Mouse (Mus musculus) monocyte, adult 5-6 weeks (primary cell): ENCODE measurements around the gene Txlnb. TPM values are rescaled to one million over a fixed set of nuclear protein-coding genes. Genes with fewer than 3 reads are reported as not detected.
A peak's percentile ranks its signal among the peaks of the same experiment; 100 is the strongest.
"Not testable (repeated sequence)": the region's sequence is repeated elsewhere in the genome, so short reads cannot be mapped to it uniquely, and the experiment has no call there.

Source experiments
- ATAC-seq: fragments of 153-309, 156-312 bp; replicated peaks from 2 replicates; pipeline ENCODE4 v1.8.0; 2017; ENCODE audit warnings: mild to moderate bottlenecking; ENCODE audit not compliant: low TSS enrichment, insufficient number of reproducible peaks, severe bottlenecking, poor library complexity, low FRiP score
- total RNA-seq: library from RNA; stranded (forward); fragments of 200-1000, 200-491, 200-594 nt; gene quantifications from 3 replicates; pipeline ENCODE4 v1.2.3, GENCODE M21; 2017

Txlnb gene
- 0.75 to 2.3 TPM (median 1.5 TPM) in 3 replicates for total RNA-seq

- peak; percentile 81 for ATAC-seq
Observed at GRCm38 (mm10) chr10:17795767-17796631, at the start of gene Txlnb. TSS of gene Txlnb (plus strand) at chr10:17796226.

GRCm38 (mm10) chr10:17752478-17752877 lies 43.5 kb upstream of the Txlnb start:
- no peak for ATAC-seq

- no peak for ATAC-seq
Observed at GRCm38 (mm10) chr10:17759772-17760171, 36.3 kb upstream of the Txlnb start.

DNA sequence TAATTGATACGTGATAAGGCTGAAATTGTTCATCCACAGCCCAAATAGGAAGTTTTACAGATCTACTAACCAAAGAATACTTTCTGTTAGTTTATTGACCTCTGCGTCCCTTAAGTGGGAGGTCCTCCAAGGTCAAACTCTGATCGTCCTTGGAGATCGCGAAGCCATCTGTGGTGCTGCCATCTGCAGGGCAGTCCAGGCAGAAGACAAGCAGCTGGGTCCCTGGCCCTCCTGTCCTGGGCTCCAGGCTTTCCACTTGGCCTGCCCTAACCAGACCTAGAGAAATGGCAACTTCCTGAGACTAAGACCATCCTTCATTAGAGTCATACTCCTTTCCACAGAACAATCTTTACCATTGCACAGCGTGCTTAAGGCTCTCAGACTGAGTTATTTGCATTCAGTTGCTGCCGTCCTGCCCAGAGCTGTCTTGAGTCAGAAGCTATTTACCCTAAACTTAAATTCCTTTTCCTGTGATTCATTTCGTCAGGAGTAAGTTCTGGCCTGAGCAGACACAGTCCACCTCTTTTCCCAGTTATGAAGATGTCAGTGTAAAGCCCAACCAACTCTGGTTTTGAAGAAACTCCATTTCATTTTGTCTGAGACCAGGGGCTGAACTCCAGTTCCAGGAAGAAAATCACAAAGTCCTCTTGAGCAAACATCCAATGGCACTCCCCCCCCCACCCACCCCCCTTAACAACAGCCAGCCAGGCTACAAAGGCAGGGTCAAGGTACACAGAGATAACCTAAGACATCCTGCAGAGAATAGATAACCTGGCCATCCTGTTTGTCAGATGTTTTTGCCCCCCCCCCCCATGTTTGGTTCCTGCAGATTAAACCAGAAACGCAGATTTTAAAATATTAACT lies 35.0 kb upstream of the Txlnb start:
- no peak for ATAC-seq

DNA sequence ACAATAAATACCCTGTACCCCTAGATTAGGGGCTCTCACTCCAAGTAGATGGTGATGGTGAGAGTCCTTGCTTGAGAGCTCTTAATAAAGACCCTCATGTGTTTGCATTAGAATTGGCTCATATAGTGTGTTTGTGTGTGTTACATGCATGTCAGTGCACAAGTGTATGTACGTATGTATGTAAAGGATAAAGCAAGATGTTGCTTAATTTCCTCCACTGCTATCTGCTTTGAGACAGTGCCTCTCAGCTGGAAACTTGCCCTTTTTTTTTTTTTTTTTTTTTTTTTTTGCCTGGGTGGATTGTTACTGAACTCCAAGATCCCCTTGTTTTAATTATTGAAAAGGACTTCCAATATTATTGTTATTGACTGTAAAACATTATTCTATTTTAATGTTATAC lies 34.4 kb upstream of the Txlnb start:
- no peak for ATAC-seq

- ATAC-seq: no peak
Observed at GRCm38 (mm10) chr10:17762946-17763345, 33.1 kb upstream of the Txlnb start.

DNA sequence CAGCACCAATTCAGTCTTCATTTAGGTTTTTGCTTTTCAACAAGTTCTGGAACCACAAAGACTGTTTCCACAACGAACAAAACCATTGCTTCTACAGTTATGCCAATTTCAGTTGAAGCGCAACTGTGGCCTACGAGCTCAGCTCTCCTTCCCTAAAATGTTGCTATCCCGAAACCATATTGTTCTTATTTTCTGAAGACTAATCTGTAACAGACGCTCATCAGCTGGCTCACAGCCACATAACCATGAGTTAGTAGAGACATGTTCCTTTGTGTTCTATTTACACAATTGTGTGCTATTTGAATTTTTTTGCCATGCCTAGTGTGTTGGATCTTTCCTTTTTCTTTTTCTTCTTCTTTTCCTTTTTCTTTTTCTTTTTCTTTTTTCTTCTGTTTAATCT lies 26.2 kb upstream of the Txlnb start:
- ATAC-seq: no peak

GRCm38 (mm10) chr10:17772364-17772763 lies 23.7 kb upstream of the Txlnb start:
- peak; percentile 76 for ATAC-seq

GRCm38 (mm10) chr10:17774366-17774765 lies 21.7 kb upstream of the Txlnb start:
- ATAC-seq: no peak

DNA sequence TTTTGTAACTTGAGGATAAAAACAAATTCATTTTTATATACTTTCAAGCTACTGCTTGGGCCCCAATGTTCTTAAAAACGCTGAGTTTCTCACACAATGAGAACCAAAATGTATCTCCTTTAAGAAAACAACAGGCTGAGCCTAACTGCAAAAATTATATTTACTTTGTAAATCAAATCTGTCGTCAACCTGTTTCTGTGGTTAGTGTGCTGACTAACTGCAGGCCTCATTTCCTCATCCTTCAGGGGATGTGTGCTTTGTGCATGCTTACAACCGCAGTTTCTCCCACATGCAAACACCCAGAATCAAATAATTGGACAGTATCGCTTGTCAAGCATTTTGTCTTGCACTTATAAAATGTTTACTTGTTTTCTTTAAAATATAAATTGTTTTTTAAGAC lies 20.9 kb upstream of the Txlnb start:
- no peak for ATAC-seq

GRCm38 (mm10) chr10:17776684-17777083 lies 19.3 kb upstream of the Txlnb start:
- ATAC-seq: not testable (repeated sequence)

DNA sequence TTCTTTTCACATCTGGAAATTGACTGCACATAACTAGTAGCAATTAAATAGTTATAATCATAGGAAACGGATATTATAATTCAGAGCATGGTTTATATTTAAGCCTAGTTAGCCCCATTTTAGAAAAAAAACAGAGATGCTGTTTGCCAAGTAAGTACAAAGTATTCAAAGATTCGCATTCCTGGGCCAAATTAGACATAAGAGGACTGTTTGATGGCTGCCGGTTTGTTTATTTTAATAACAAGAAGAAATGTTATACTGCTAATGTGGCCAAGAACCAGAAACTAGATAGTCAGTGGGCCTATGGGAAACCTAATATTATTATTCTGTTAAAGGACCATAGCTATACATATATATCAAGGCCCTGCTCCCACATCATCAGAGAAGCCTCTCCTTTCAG lies 9.3 kb upstream of the Txlnb start:
- no peak for ATAC-seq

- no peak for ATAC-seq
Observed at GRCm38 (mm10) chr10:17787938-17788337, 8.1 kb upstream of the Txlnb start.

GRCm38 (mm10) chr10:17788347-17788746 lies 7.7 kb upstream of the Txlnb start:
- peak; percentile 75; the same call in 1 of the 2 replicates for ATAC-seq

DNA sequence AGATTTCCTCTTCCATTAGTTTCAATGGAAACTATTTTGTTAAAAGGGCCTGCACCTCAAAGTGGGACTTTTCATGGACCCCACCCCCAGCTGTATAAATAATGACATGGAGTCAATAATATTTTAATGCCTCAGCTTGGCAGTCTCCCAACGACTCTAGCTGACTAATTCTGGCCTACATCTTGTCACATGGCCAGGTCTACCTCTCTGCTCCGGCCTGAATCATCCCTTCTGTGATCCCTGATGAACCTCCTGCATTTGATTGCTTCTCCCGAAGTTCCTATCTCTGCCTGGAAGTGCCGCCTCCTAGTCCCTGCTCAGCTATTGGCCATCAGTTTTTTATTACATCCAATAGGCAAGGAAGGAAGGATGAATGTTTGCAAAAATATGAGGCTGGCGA lies 2.1 kb upstream of the Txlnb start:
- ATAC-seq: no peak

DNA sequence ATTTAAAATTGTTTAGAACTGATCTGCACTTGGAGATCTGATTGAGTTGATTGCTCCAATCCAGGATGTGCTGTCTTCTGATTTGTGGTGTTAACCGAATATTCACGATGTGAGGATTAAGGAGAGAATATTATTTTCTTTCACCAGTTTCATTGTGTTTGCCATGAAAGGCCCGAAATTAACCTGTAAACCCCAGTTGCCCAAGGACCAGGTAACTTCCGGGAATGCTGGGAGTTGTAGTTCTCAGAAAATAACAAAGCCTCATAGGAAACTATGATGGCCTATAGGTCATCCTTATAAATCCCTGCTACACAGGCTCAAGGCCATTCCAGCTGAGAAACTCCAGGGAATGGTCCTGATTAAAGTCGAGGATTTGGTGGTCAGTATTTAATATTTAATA lies 1.6 kb upstream of the Txlnb start:
- ATAC-seq: no peak

- no peak for ATAC-seq
Observed at GRCm38 (mm10) chr10:17795227-17795626, 799 bp upstream of the Txlnb start.

DNA sequence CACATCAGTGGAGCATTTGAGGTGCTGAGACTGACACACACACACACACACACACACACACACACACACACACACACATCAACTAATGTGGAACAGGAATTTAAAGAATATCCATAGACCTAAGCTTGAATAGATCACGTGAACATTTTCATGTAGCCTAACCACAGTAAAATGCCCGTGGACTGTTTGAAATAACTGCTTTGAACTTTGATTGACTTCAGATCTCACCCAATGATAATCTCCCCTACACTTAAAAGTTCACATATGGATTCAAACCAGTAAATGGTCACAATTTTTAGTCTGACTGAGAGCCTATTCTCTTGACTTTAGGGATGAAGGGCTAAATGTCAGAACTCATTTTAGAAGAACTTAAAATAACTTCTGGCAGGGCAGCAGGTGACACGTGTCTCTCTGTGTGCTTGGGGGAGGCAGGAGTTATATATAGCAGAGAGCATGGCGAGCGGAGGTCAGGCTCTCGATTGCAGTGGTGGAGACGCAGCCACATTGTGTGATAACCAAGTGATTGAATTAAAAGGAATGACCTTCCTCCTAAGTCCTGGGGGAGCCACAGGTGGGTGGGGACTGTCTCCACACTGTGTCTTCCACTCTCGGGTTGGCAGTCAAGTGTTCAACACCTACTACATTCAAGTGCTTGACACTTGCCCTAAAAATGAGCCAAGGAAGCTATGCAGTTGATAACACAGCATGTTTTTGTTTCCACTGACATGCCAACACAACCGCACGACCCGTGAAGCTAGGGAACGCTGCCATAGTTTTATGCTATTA lies 1.0 kb downstream of the Txlnb start:
- ATAC-seq: no peak; the same call in 1 of the 2 replicates

- ATAC-seq: no peak
Observed at GRCm38 (mm10) chr10:17797681-17798080, 1.7 kb downstream of the Txlnb start.
